Mouse (Mus musculus) embryo, embryonic 10.5 days (tissue): ENCODE measurements around the gene Prrg2.
A peak's percentile ranks its signal among the peaks of the same experiment; 100 is the strongest.
"Not testable (repeated sequence)": the region's sequence is repeated elsewhere in the genome, so short reads cannot be mapped to it uniquely, and the experiment has no call there.

ENCODE experiments used
- DNase-seq: peaks from one replicate; pipeline ENCODE4 v3.0.0-alpha.2; 2015; ENCODE audit warnings: low spot score

Gene Prrg2

GRCm38 (mm10) chr7:45035631-45036030 is 26.8 kb downstream of the Prrg2 start:
- DNase-seq = no peak

DNA sequence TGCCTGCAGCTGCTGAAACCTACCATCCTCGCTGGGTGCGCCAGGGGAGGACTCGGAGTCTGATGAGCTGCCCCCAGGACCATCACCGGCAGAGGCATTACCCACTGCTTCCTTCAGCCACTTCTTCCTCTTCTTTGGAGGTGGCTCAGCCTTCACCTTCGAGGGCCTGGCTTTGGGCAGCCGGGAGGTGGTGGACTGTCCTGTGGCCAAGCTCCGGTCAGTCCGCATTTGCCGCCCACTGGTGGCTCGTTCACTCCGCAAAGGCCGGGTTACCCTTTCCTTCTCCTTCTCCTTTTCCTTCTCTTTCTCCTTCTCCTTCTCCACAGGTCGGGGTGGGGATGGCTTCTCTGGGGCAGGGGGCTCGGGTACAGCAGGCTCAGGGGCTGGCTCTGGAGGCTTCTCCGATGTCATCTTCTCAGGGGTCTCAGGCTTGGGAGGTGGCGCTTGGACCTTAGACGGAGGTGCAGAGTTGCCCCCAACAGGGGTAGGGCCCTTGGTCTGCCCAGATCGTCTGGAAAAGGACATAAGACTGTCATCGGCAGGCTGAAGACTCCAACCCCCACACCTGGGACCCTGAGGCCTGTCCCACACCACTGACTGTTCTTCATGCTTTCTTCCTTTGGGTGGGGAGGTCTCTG is 28.6 kb downstream of the Prrg2 start:
- DNase-seq = no peak

DNA sequence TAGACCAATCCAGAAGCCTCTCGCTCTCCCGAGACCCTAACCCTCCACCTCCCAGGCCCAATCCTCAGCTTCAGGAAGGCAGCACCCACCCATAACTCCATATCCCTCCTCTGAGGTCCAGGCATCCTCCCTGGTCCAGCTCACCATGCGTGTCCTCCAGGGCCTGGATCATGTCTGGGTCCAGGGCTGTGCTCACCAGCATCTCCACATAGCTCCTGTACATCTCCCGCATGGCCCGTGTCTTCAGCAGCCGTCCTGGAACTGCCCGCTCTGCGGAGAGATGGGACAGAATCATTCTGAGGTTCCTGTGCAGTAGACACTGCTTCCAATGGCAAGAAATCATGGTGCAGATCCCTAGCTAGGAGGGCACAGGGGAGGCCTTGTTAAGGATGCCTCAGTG is 31.6 kb downstream of the Prrg2 start:
- DNase-seq = no peak

DNA sequence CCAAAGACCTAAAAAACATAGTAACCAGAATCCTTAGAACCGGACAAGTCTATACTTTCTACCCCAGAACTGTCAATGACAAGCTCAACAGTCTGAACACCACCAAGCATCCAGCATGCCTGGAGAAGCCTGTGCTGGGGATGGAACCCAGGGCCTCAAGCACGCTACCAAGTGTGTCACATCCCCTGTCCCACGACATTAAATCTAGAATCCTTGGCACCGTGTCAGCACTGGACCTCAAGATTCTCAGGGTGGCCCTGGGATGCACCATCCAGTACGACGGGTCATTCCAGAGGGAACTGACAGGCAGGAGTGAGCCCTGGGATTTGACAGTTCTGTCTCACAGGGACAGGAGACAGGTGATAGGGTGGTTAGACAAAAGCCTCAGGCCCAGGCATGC is 32.5 kb downstream of the Prrg2 start:
- no peak for DNase-seq

GRCm38 (mm10) chr7:45028351-45028750 is 34.1 kb downstream of the Prrg2 start:
- no peak for DNase-seq

DNA sequence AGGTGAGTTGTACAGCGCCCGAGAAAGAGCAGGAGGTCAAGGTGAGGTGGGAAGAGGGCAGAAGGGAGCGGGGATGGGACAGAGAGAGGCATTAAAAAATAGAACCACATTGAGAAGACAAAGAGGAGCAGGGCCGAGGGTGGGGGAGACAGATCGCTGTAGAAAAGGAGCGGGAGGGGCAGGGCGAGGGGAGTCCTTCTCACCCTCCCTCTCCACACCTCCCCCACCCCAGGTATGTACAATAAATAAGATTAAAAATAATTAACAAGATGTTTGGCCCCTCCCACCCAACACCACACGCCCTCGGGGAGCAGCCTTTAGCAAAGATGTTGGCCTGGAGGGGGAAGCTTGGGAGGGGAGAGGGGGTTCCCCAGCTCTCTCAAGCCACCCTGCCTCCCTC is 34.7 kb downstream of the Prrg2 start:
- no peak for DNase-seq

GRCm38 (mm10) chr7:45026256-45026655 is 36.2 kb downstream of the Prrg2 start:
- DNase-seq = no peak

DNA sequence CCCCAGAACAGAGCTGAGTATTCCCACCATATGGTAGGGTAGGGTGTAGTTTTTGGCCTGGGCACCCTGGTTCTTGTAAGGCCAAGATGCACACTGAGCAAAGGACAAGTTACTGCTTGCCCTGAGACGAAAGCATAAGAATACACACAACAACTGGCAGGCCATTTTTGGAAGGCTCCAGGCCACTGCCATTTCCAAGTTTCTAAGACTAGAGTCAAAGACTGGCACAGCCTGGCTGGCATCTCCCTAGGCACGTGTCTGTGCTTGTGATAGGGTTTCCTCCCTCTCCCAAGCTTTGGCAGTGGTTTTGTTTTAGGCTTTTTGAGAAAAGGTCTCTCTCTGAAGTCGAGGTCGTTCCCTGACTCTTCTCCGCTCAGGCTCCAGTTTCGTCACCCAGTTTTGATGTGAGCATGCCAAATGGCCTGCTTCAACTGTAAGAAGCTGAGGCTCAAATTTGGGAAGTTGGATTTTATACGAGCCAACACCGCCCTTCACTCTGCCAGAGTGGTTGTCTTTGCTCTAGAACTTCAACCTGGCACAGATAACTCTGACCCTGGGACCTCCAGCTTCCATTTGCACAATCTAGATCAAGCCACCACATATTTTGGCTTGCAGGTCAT is 36.8 kb downstream of the Prrg2 start:
- no peak for DNase-seq

GRCm38 (mm10) chr7:45024281-45025248 is 37.9 kb downstream of the Prrg2 start:
- DNase-seq = no peak

GRCm38 (mm10) chr7:45023711-45024110 is 38.8 kb downstream of the Prrg2 start:
- not testable (repeated sequence) for DNase-seq

- no peak for DNase-seq
Observed at GRCm38 (mm10) chr7:45020225-45020624, 42.3 kb downstream of the Prrg2 start.

- DNase-seq = peak; percentile 45
Observed at GRCm38 (mm10) chr7:45019031-45019571, 43.4 kb downstream of the Prrg2 start.

GRCm38 (mm10) chr7:45017242-45018061 is 45.0 kb downstream of the Prrg2 start, which contains the start of gene Rras:
Rras (plus strand) TSS chr7:45017961.
- peak; percentile 99 for DNase-seq

- DNase-seq = no peak
Observed at GRCm38 (mm10) chr7:45016761-45017160, 45.7 kb downstream of the Prrg2 start.

- DNase-seq = peak; percentile 100
Observed at GRCm38 (mm10) chr7:45015957-45016612, 46.4 kb downstream of the Prrg2 start, which contains the start of gene Scaf1. Scaf1 (minus strand) TSS chr7:45016363.

GRCm38 (mm10) chr7:45015344-45015956 is 47.0 kb downstream of the Prrg2 start:
- peak; percentile 26 for DNase-seq

- DNase-seq = no peak
Observed at GRCm38 (mm10) chr7:45014096-45014451, 48.4 kb downstream of the Prrg2 start.

DNA sequence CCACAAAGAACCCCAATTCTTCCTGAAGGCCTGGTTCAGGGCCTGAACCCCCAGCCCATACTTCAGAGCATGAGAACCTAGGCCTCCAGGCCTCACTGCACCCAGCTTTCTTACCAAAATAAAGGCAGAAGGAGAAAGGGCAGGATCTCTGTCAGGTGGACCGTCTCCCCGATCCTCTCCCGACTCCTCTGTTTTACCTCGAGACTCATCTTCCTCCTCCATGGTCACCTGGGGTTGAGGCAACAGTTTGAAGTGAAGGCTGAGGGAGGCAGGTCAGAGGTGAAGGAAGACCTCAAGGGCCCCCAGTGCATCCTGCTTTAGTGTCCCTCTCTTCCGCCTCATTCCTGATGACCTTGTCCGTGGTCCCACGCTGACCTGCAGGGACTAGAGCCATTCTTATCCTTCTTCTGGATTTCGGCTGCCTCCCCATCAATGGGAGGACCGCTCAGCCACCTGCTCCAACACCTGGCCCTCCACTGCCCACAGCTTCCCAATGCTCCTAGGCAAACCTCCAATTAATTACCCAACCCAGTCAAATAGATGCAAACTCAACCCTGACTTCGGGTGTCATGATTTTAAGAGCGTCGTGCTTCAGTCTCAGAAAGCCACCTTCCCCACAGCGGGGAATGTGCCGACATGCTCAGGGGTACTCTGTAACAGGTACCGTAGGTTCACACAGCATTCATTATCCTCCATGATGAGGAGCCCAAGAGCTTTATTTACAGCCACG is 48.9 kb downstream of the Prrg2 start:
- DNase-seq = no peak

DNA sequence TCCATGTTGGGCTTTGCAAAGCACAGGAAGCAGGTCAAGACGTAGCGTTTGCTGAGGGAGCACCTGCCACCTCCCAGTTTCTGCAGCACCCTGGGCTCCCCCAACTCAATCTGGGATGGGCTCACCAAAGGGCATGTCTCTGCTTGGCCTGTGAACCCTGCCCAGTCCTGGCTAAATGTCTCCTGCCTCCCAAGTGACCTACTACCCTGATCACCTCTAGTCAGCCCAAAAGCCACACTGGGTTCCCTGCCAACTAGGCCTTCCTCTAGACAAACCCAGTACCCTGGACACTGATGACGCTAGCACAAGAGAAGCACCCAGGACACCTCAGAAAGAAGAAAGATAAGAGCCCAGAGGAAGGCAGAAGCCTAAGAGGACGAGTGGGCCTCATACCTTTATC is 49.7 kb downstream of the Prrg2 start:
- DNase-seq = no peak

DNA sequence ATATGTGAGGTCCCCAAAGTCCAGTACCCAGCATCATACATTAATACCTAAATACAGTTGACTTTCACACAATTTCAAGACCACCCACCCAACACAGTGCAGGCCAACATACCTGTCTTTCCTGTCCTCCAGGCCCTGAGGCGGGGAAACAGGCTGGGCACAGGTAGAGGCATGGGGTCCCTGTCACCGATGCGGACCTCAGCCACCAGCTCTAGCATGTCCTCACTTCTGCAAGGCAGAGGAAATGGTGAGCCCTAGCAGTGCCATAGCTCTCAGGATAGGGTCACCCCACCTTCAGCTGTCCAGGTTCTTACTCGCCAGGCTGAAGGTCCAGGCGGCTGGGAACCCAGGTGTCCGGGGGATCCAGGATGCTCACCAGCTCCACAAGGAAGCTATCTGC is 50.5 kb downstream of the Prrg2 start:
- DNase-seq = no peak
